Mouse (Mus musculus): ENCODE results near the gene Magi1.

The Magi1 gene

GRCm38 (mm10) chr6:94200910-94201309, 82.8 kb downstream of the Magi1 start:
- DNase-seq (ENCODE audit: low spot score) = no peak

GRCm38 (mm10) chr6:94199696-94200095, 84.0 kb downstream of the Magi1 start:
- no peak for DNase-seq (ENCODE audit: low spot score)

- peak; percentile 20 for DNase-seq (ENCODE audit: low spot score)
These were observed 85.9 kb downstream of the Magi1 start for GRCm38 (mm10) chr6:94197831-94198230.

- DNase-seq (ENCODE audit: low spot score) = no peak
These were observed 88.3 kb downstream of the Magi1 start for GRCm38 (mm10) chr6:94195303-94195911.

- DNase-seq (ENCODE audit: low spot score) = no peak
These were observed 92.9 kb downstream of the Magi1 start for GRCm38 (mm10) chr6:94190830-94191229.

- no peak for DNase-seq (ENCODE audit: low spot score)
These were observed 94.3 kb downstream of the Magi1 start for GRCm38 (mm10) chr6:94189379-94189778.

GRCm38 (mm10) chr6:94186628-94187319, 96.9 kb downstream of the Magi1 start:
- DNase-seq (ENCODE audit: low spot score) = no peak

- DNase-seq (ENCODE audit: low spot score) = no peak
These were observed 99.4 kb downstream of the Magi1 start for GRCm38 (mm10) chr6:94184268-94184667.

GRCm38 (mm10) chr6:94183354-94183851, 100.3 kb downstream of the Magi1 start:
- peak; percentile 49 for DNase-seq (ENCODE audit: low spot score)

GRCm38 (mm10) chr6:94181673-94182255, 102.0 kb downstream of the Magi1 start:
- DNase-seq (ENCODE audit: low spot score) = no peak

GRCm38 (mm10) chr6:94180331-94181150, 103.2 kb downstream of the Magi1 start:
- DNase-seq (ENCODE audit: low spot score) = no peak

GRCm38 (mm10) chr6:94177559-94177958, 106.2 kb downstream of the Magi1 start:
- no peak for DNase-seq (ENCODE audit: low spot score)

GRCm38 (mm10) chr6:94176705-94177104, 107.0 kb downstream of the Magi1 start:
- no peak for DNase-seq (ENCODE audit: low spot score)

GRCm38 (mm10) chr6:94171250-94171649, 112.5 kb downstream of the Magi1 start:
- no peak for DNase-seq (ENCODE audit: low spot score)

GRCm38 (mm10) chr6:94169581-94170194, 114.0 kb downstream of the Magi1 start:
- no peak for DNase-seq (ENCODE audit: low spot score)

GRCm38 (mm10) chr6:94165951-94166350, 117.8 kb downstream of the Magi1 start:
- no peak for DNase-seq (ENCODE audit: low spot score)

GRCm38 (mm10) chr6:94164753-94165536, 118.8 kb downstream of the Magi1 start:
- no peak for DNase-seq (ENCODE audit: low spot score)

GRCm38 (mm10) chr6:94163325-94163995, 120.3 kb downstream of the Magi1 start:
- no peak for DNase-seq (ENCODE audit: low spot score)

GRCm38 (mm10) chr6:94162918-94163317, 120.8 kb downstream of the Magi1 start:
- no peak for DNase-seq (ENCODE audit: low spot score)

- DNase-seq (ENCODE audit: low spot score) = peak; percentile 17
These were observed 124.5 kb downstream of the Magi1 start for GRCm38 (mm10) chr6:94159256-94159655.

Measured in adipocyte (in vitro differentiated cells).